Mouse (Mus musculus): Measurements from ENCODE around the gene Mrps22. TPM values are rescaled to one million over a fixed set of nuclear protein-coding genes. Genes with fewer than 3 reads are reported as not detected.

The Mrps22 gene
- polyA plus RNA-seq, 1 experiment = 88.0 TPM

Other genes with a start within 250 kb of the Mrps22 start
- gene Rbp1, start 178.7 kb downstream of the Mrps22 start, polyA plus RNA-seq (2012; ENCODE audit: insufficient read depth, insufficient read length, missing spikeins) = 2.1 and 2.2 TPM in 2 replicates
- gene Rbp2, start 115.5 kb downstream of the Mrps22 start, polyA plus RNA-seq (2012; ENCODE audit: insufficient read depth, insufficient read length, missing spikeins) = not detected in 2 replicates
- 56.2 and 58.4 TPM in 2 replicates for gene Copb2, start 37.9 kb downstream of the Mrps22 start, polyA plus RNA-seq (2012; ENCODE audit: insufficient read depth, insufficient read length, missing spikeins)
- gene Prr23a1, start 240.8 kb upstream of the Mrps22 start, polyA plus RNA-seq (2012; ENCODE audit: insufficient read depth, insufficient read length, missing spikeins) = not detected in 2 replicates